Mouse (Mus musculus) embryonic facial prominence, embryonic 12.5 days (tissue): ENCODE measurements at regions not wholly inside any gene's neighbourhood (a gene's known extent, or its start where the extent isn't known, plus 50 kb on each side); places are given as distances from the start of the nearest gene placed in this dataset.

Experiments used
- ATAC-seq: fragments of 200-750 bp; cut with Nextera tagmentation; 2 replicates; pipeline ENCODE4 v1.8.0; 2017; ENCODE audit not compliant: insufficient number of reproducible peaks, insufficient read depth, low FRiP score, low TSS enrichment
- H3K27ac ChIP-seq: fragments of 300-500 bp; sonication (generic); 2 replicates; pipeline ENCODE4 v1.5.1; 2016; ENCODE audit warnings: mild to moderate bottlenecking
- H3K27me3 ChIP-seq: fragments of 300-500 bp; sonication (generic); 2 replicates; pipeline ENCODE4 v1.6.1; 2016; ENCODE audit warnings: mild to moderate bottlenecking, moderate library complexity
- H3K36me3 ChIP-seq: fragments of 300-500 bp; sonication (generic); 2 replicates; pipeline ENCODE4 v1.6.1; 2016; ENCODE audit warnings: mild to moderate bottlenecking
- H3K4me1 ChIP-seq: fragments of 300-500 bp; sonication (generic); 2 replicates; pipeline ENCODE4 v1.6.1; 2016
- H3K4me2 ChIP-seq: fragments of 300-500 bp; sonication (generic); replicated peaks from 2 replicates; pipeline ENCODE4 v1.6.1; 2016; ENCODE audit warnings: mild to moderate bottlenecking, moderate library complexity
- H3K4me3 ChIP-seq: fragments of 300-500 bp; sonication (generic); 2 replicates; pipeline ENCODE4 v1.5.1; 2016; ENCODE audit warnings: mild to moderate bottlenecking
- H3K9ac ChIP-seq: fragments of 300-500 bp; sonication (generic); 2 replicates; pipeline ENCODE4 v1.6.1; 2016; ENCODE audit warnings: mild to moderate bottlenecking, moderate library complexity
- H3K9me3 ChIP-seq: fragments of 300-500 bp; sonication (generic); 2 replicates; pipeline ENCODE4 v1.6.1; 2016; ENCODE audit warnings: mild to moderate bottlenecking, moderate library complexity
- WGBS: fragments of 180-500 bp; shearing (Covaris S2); methylation state at CpG from one replicate; pipeline ENCODE4 v1.1.7; 2016; 5-methylcytosine and 5-hydroxymethylcytosine counted together

- no peaks in the 10 kb centered on the region for H3K27me3 ChIP-seq
- no peaks in the 10 kb centered on the region for H3K9me3 ChIP-seq
- no peak for ATAC-seq
- no peak overlapping the region for H3K4me2 ChIP-seq
- H3K4me1 ChIP-seq: no peaks in the 10 kb centered on the region
- H3K36me3 ChIP-seq: no peaks in the 10 kb centered on the region
- no peak overlapping the region for H3K27ac ChIP-seq
- 52% methylated on average over 2 of the region's 2 CpGs for WGBS
- no peak overlapping the region for H3K9ac ChIP-seq
- H3K4me3 ChIP-seq: no peak overlapping the region
Observed at GRCm38 (mm10) chr3:60389032-60389431, 83.6 kb upstream of the Mbnl1 start.

DNA sequence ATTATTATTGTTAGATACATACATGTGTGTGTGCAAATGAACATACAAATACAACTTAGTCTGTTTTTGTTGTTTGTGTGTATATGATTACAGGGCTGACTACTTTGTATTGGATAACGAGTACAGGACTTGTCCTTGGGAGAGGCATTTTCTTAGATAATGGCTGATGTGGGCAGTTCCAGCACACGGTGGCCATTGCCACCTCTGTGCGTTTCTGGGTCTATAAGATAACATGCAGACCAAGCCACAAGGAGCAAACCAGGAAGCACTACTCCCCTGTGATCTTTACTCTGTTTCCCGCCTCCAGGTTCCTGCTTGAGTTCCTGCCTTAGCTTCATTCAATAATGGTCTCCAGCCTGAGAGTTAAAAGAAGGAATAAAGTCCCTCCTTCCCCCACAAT is 77.3 kb upstream of the Mbnl1 start:
- Histone ChIP-seq H3K4me1 (no peaks in the 10 kb centered on the region), H3K9ac (no peak overlapping the region), H3K27me3 (no peaks in the 10 kb centered on the region), H3K4me3 (no peak overlapping the region), H3K9me3 (no peaks in the 10 kb centered on the region), H3K4me2 (no peak overlapping the region), H3K36me3 (no peaks in the 10 kb centered on the region), H3K27ac (no peak overlapping the region)
- ATAC-seq: no peak
- WGBS: 83% methylated on average over 4 of the region's 4 CpGs

DNA sequence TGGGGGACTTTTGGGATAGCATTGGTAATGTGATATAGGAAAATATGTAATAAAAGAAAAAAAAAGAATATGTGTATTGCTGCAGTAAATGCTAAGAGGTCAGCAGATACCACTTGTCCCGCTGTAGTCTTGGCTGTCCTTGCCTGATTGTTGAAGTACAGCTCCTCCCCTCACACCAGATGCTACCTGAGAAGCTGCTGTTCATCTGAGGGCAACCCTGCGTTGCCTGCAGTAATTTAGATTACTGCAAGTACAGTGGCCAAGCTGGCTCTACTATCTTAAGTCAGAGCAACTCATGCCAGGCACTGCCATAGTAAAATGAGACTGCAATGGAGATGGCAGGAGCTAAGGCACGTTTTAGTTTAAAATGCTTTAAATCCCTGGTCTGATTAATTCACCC is 75.7 kb upstream of the Mbnl1 start:
- H3K9me3 ChIP-seq: no peaks in the 10 kb centered on the region
- ATAC-seq: no peak
- H3K4me3 ChIP-seq: no peak overlapping the region
- no peak overlapping the region for H3K9ac ChIP-seq
- no peak overlapping the region for H3K4me2 ChIP-seq
- no peaks in the 10 kb centered on the region for H3K4me1 ChIP-seq
- no peak overlapping the region for H3K27ac ChIP-seq
- H3K27me3 ChIP-seq: no peaks in the 10 kb centered on the region
- H3K36me3 ChIP-seq: no peaks in the 10 kb centered on the region
- 81% methylated on average over 3 of the region's 3 CpGs for WGBS

- H3K4me2 ChIP-seq: no peak overlapping the region
- H3K27me3 ChIP-seq: no peaks in the 10 kb centered on the region
- ATAC-seq: no peak
- no peaks in the 10 kb centered on the region for H3K9me3 ChIP-seq
- H3K27ac ChIP-seq: no peak overlapping the region
- H3K9ac ChIP-seq: no peak overlapping the region
- no peak overlapping the region for H3K4me3 ChIP-seq
- no peaks in the 10 kb centered on the region for H3K4me1 ChIP-seq
- H3K36me3 ChIP-seq: no peaks in the 10 kb centered on the region
Observed at GRCm38 (mm10) chr3:60398796-60399195, 73.8 kb upstream of the Mbnl1 start.

DNA sequence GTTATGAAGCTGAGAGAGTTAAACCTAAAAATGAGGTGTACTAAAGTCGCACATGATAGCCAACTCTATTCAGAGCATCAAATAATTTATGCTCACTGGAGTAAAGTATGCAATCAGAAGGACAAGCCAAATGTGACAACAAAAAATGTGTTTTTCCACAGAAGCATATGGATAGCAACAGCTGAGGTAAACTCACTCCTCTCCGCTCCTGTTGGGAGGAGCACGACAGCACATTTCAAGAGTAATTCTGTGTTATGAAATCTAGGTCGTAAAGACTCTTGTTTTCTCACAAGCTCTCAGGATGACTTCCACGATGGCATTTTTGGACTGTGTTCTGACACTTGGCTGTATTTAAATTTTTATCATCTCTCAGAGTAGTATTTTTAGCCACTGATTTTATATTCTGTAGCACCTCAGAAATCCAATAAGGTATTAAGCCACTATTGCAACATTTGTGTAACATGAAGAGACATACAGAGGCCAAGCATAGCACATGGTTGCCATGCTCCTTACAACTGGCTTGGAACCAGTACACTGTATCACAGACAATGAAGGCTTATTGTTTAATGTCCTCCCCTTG is 70.3 kb upstream of the Mbnl1 start:
- ATAC-seq: no peak
- Histone ChIP-seq H3K9me3 (no peaks in the 10 kb centered on the region), H3K27me3 (no peaks in the 10 kb centered on the region), H3K4me2 (no peak overlapping the region), H3K36me3 (no peaks in the 10 kb centered on the region), H3K4me3 (no peak overlapping the region), H3K9ac (no peak overlapping the region), H3K27ac (no peak overlapping the region), H3K4me1 (no peaks in the 10 kb centered on the region)
- 84% methylated on average over 5 of the region's 5 CpGs for WGBS

- no peak for ATAC-seq
- Histone ChIP-seq H3K4me2 (no peak overlapping the region), H3K27me3 (no peaks in the 10 kb centered on the region), H3K4me1 (peaks cover 4% of the 10 kb centered on the region; the same call in 1 of the 2 replicates), H3K9ac (no peak overlapping the region), H3K9me3 (no peaks in the 10 kb centered on the region), H3K4me3 (no peak overlapping the region), H3K36me3 (no peaks in the 10 kb centered on the region), H3K27ac (no peak overlapping the region)
- 84% methylated on average over 2 of the region's 2 CpGs for WGBS
Observed at GRCm38 (mm10) chr3:60407426-60407825, 65.2 kb upstream of the Mbnl1 start.

- no peak overlapping the region for H3K27ac ChIP-seq
- no peaks in the 10 kb centered on the region for H3K36me3 ChIP-seq
- no peaks in the 10 kb centered on the region for H3K27me3 ChIP-seq
- no peak overlapping the region for H3K4me2 ChIP-seq
- H3K4me1 ChIP-seq: peaks cover 4% of the 10 kb centered on the region; the same call in 1 of the 2 replicates
- WGBS: 74% methylated on average over 1 of the region's 1 CpGs
- no peak overlapping the region for H3K9ac ChIP-seq
- H3K9me3 ChIP-seq: no peaks in the 10 kb centered on the region
- no peak overlapping the region for H3K4me3 ChIP-seq
- ATAC-seq: no peak
Observed at GRCm38 (mm10) chr3:60407906-60408305, 64.7 kb upstream of the Mbnl1 start.

DNA sequence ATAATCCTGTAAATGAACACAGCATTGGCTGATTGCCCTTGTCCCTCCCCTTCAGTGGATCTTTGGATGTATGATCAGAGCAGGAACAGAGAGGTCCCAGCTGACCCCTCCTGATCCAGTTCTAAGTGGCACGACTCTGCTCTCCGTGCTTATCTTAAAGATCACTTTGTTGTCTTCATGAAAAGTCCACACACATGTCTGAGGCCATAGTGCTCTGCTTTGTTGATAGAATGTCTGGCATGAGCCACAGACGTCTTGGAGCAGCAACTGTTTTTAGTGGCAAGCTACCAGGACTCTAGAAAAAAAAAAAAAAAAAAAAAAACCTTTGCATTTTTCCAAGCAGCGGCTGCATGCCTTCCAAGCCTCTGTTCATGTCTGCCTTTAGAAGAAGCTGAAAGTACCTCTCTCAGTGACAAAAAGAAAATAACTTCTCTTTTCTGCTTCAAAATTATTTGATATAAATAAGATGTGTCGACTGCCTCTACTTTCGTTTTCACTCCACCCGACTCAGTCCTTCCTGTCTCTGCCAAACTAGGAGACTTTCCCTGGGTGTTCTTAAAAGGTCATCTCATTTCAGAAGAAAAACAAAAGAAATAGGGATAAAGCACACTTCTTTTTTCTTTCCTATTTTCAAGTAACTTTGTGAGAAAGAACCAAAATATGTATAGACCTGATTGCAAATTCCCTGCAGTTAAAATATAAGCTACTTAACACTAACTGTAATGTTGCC is 63.9 kb upstream of the Mbnl1 start:
- Histone ChIP-seq H3K4me3 (0 out of 2 replicates have a peak overlapping the region, but pooled peaks have one; percentile 7), H3K9ac (no peak overlapping the region), H3K4me2 (peak overlapping the region; percentile 28; the same call in 1 of the 2 replicates), H3K27me3 (no peaks in the 10 kb centered on the region), H3K36me3 (no peaks in the 10 kb centered on the region), H3K4me1 (peaks cover 4% of the 10 kb centered on the region; the same call in 1 of the 2 replicates), H3K9me3 (no peaks in the 10 kb centered on the region), H3K27ac (peak overlapping the region; percentile 54; the same call in 1 of the 2 replicates)
- 32% methylated on average over 7 of the region's 7 CpGs for WGBS
- no peak for ATAC-seq

DNA sequence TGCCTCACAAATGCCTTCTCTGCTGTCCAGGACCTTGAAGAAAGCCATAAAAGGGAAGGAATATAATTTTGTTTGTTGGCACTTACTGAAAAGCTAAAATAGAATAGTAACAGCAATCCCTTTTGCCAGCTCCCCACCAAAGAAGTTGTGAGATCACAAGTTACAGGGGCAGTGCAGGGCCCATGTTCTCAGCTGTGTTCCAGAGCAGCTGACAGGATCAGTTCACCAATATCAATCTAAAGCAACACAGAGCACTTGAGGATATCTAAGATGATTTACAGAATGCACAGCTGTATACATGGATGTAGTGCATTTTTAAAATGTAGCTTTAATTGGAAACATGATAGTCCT is 63.4 kb upstream of the Mbnl1 start:
- Histone ChIP-seq H3K4me2 (peak overlapping the region; percentile 28; the same call in 1 of the 2 replicates), H3K9ac (no peak overlapping the region), H3K4me3 (no peak overlapping the region), H3K36me3 (no peaks in the 10 kb centered on the region), H3K9me3 (no peaks in the 10 kb centered on the region), H3K4me1 (peaks cover 4% of the 10 kb centered on the region; the same call in 1 of the 2 replicates), H3K27me3 (no peaks in the 10 kb centered on the region), H3K27ac (0 out of 2 replicates have a peak overlapping the region, but pooled peaks have one; percentile 30)
- ATAC-seq: no peak

GRCm38 (mm10) chr3:60411746-60412145 is 60.9 kb upstream of the Mbnl1 start:
- H3K4me1 ChIP-seq: peaks cover 4% of the 10 kb centered on the region; the same call in 1 of the 2 replicates
- H3K27me3 ChIP-seq: no peaks in the 10 kb centered on the region
- no peaks in the 10 kb centered on the region for H3K36me3 ChIP-seq
- no peak overlapping the region for H3K9ac ChIP-seq
- no peaks in the 10 kb centered on the region for H3K9me3 ChIP-seq
- no peak overlapping the region for H3K4me3 ChIP-seq
- ATAC-seq: no peak
- H3K27ac ChIP-seq: no peak overlapping the region
- no peak overlapping the region for H3K4me2 ChIP-seq
- WGBS: 74% methylated on average over 1 of the region's 1 CpGs

DNA sequence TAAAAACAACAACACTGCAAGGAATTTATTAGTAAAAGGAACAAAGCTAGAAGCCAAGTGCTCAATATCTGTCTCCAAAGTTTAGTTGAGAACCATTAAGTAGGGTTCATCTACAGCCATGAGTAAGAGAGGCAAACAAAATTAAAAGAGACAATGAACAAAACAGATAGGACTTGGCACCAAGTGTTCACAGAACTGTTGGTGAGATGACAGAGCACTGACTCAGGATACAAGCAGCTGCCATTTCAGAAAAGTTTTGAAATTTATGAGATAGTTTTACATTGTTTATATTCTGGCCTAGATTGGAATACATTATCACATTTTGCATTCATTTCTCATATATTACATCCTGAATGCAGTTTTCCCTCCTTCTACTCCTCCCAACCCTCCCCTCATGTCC is 60.4 kb upstream of the Mbnl1 start:
- Histone ChIP-seq H3K4me1 (peaks cover 4% of the 10 kb centered on the region; the same call in 1 of the 2 replicates), H3K27ac (no peak overlapping the region), H3K4me2 (no peak overlapping the region), H3K4me3 (no peak overlapping the region), H3K27me3 (no peaks in the 10 kb centered on the region), H3K9me3 (no peaks in the 10 kb centered on the region), H3K9ac (no peak overlapping the region), H3K36me3 (no peaks in the 10 kb centered on the region)
- ATAC-seq: no peak

DNA sequence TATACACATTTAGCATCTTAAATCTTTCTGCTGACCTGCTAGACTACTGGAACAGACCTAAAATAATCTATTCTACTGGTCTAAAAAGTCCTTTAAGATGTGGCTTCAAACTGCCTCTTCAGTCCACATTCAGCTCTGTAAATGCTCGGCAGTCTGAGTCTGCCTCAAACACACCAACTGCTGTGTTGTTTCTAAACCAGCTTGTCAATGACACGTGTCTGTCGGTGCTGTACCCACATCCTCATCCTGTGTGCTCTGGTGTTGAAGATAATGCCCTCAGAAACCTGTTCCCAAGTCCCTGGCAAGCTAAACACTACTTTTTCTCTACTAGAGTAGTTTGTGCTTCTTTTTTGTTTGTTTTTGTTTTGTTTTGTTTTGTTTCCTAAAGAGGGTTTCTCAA is 58.9 kb upstream of the Mbnl1 start:
- Histone ChIP-seq H3K9ac (no peak overlapping the region), H3K27me3 (no peaks in the 10 kb centered on the region), H3K9me3 (no peaks in the 10 kb centered on the region), H3K4me2 (no peak overlapping the region), H3K4me3 (no peak overlapping the region), H3K36me3 (no peaks in the 10 kb centered on the region), H3K4me1 (no peaks in the 10 kb centered on the region), H3K27ac (no peak overlapping the region)
- ATAC-seq: no peak
- WGBS: 73% methylated on average over 3 of the region's 3 CpGs
